Mouse (Mus musculus): ENCODE results near the gene Tango2. TPM values are rescaled to one million over a fixed set of nuclear protein-coding genes. Genes with fewer than 3 reads are reported as not detected.

Gene Tango2
- polyA plus RNA-seq, 1 experiment from 2014 or later: 74.6 TPM

GRCm38 (mm10) chr16:18341605-18342004 lies 6.3 kb downstream of the Tango2 start:
- Histone ChIP-seq H3K9ac (ENCODE audit: low read length) (no peak overlapping the region), H3K4me2 (ENCODE audit: low read depth, low read length) (no peak overlapping the region), H3K4me3 (ENCODE audit: low read length) (no peak overlapping the region), H3K27ac (ENCODE audit: low read length) (no peak overlapping the region), H3K4me1 (ENCODE audit: control insufficient read depth, insufficient read depth, low read length) (peaks cover 38% of the 10 kb centered on the region), H3K27me3 (ENCODE audit: control insufficient read depth, insufficient read depth, low read length) (no peaks in the 10 kb centered on the region), H3K9me3 (replicated peaks; ENCODE audit: control insufficient read depth, low read length) (no peaks in the 10 kb centered on the region), H3K36me3 (ENCODE audit: control insufficient read depth, insufficient read depth) (no peaks in the 10 kb centered on the region)
- no peak for ATAC-seq (replicated peaks; ENCODE audit: extremely low read depth, insufficient read depth, low FRiP score)
- 82% methylated on average over 8 of the region's 8 CpGs for WGBS

- ATAC-seq (replicated peaks; ENCODE audit: extremely low read depth, insufficient read depth, low FRiP score): no peak
- Histone ChIP-seq H3K4me1 (ENCODE audit: control insufficient read depth, insufficient read depth, low read length) (peaks cover 33% of the 10 kb centered on the region), H3K9ac (ENCODE audit: low read length) (no peak overlapping the region), H3K9me3 (replicated peaks; ENCODE audit: control insufficient read depth, low read length) (no peaks in the 10 kb centered on the region), H3K36me3 (ENCODE audit: control insufficient read depth, insufficient read depth) (no peaks in the 10 kb centered on the region), H3K4me3 (ENCODE audit: low read length) (no peak overlapping the region), H3K27ac (ENCODE audit: low read length) (0 out of 2 replicates have a peak overlapping the region, but pooled peaks have one; percentile 9), H3K4me2 (ENCODE audit: low read depth, low read length) (no peak overlapping the region), H3K27me3 (ENCODE audit: control insufficient read depth, insufficient read depth, low read length) (no peaks in the 10 kb centered on the region)
- WGBS: 31% methylated on average over 1 of the region's 1 CpGs
Measured at GRCm38 (mm10) chr16:18339866-18340265, 8.0 kb downstream of the Tango2 start.

- no peak overlapping the region for H3K27ac ChIP-seq (ENCODE audit: low read length)
- no peak for ATAC-seq (replicated peaks; ENCODE audit: extremely low read depth, insufficient read depth, low FRiP score)
- H3K36me3 ChIP-seq (ENCODE audit: control insufficient read depth, insufficient read depth): peaks cover 3% of the 10 kb centered on the region; the same call in 1 of the 2 replicates
- peaks cover 28% of the 10 kb centered on the region for H3K4me1 ChIP-seq (ENCODE audit: control insufficient read depth, insufficient read depth, low read length)
- H3K27me3 ChIP-seq (ENCODE audit: control insufficient read depth, insufficient read depth, low read length): no peaks in the 10 kb centered on the region
- no peak overlapping the region for H3K4me2 ChIP-seq (ENCODE audit: low read depth, low read length)
- no peaks in the 10 kb centered on the region for H3K9me3 ChIP-seq (replicated peaks; ENCODE audit: control insufficient read depth, low read length)
- no peak overlapping the region for H3K4me3 ChIP-seq (ENCODE audit: low read length)
- H3K9ac ChIP-seq (ENCODE audit: low read length): no peak overlapping the region
- 72% methylated on average over 4 of the region's 4 CpGs for WGBS
Measured at GRCm38 (mm10) chr16:18337261-18337660, 10.6 kb downstream of the Tango2 start.

GRCm38 (mm10) chr16:18335981-18336380 lies 11.9 kb downstream of the Tango2 start:
- 91% methylated on average over 3 of the region's 3 CpGs for whole genome bisulfite sequencing
- Histone ChIP-seq H3K36me3 (ENCODE audit: control insufficient read depth, insufficient read depth) (peaks cover 3% of the 10 kb centered on the region; the same call in 1 of the 2 replicates), H3K27me3 (ENCODE audit: control insufficient read depth, insufficient read depth, low read length) (no peaks in the 10 kb centered on the region), H3K27ac (ENCODE audit: low read length) (no peak overlapping the region), H3K4me1 (ENCODE audit: control insufficient read depth, insufficient read depth, low read length) (peaks cover 24% of the 10 kb centered on the region), H3K4me2 (ENCODE audit: low read depth, low read length) (no peak overlapping the region), H3K4me3 (ENCODE audit: low read length) (no peak overlapping the region), H3K9me3 (replicated peaks; ENCODE audit: control insufficient read depth, low read length) (no peaks in the 10 kb centered on the region), H3K9ac (ENCODE audit: low read length) (no peak overlapping the region)
- no peak for ATAC-seq (replicated peaks; ENCODE audit: extremely low read depth, insufficient read depth, low FRiP score)

GRCm38 (mm10) chr16:18333976-18334375 lies 13.9 kb downstream of the Tango2 start:
- Histone ChIP-seq H3K4me3 (ENCODE audit: low read length) (no peak overlapping the region), H3K9me3 (replicated peaks; ENCODE audit: control insufficient read depth, low read length) (no peaks in the 10 kb centered on the region), H3K9ac (ENCODE audit: low read length) (no peak overlapping the region), H3K4me1 (ENCODE audit: control insufficient read depth, insufficient read depth, low read length) (peaks cover 21% of the 10 kb centered on the region), H3K27me3 (ENCODE audit: control insufficient read depth, insufficient read depth, low read length) (no peaks in the 10 kb centered on the region), H3K36me3 (ENCODE audit: control insufficient read depth, insufficient read depth) (peaks cover 3% of the 10 kb centered on the region; the same call in 1 of the 2 replicates), H3K27ac (ENCODE audit: low read length) (0 out of 2 replicates have a peak overlapping the region, but pooled peaks have one; percentile 14), H3K4me2 (ENCODE audit: low read depth, low read length) (no peak overlapping the region)
- WGBS: 64% methylated on average over 3 of the region's 3 CpGs
- peak; percentile 67 for ATAC-seq (replicated peaks; ENCODE audit: extremely low read depth, insufficient read depth, low FRiP score)

- no peak overlapping the region for H3K4me3 ChIP-seq (ENCODE audit: low read length)
- peaks cover 17% of the 10 kb centered on the region for H3K4me1 ChIP-seq (ENCODE audit: control insufficient read depth, insufficient read depth, low read length)
- ATAC-seq (replicated peaks; ENCODE audit: extremely low read depth, insufficient read depth, low FRiP score): peak; percentile 78
- no peaks in the 10 kb centered on the region for H3K27me3 ChIP-seq (ENCODE audit: control insufficient read depth, insufficient read depth, low read length)
- WGBS: 46% methylated on average over 1 of the region's 1 CpGs
- H3K9me3 ChIP-seq (replicated peaks; ENCODE audit: control insufficient read depth, low read length): no peaks in the 10 kb centered on the region
- H3K36me3 ChIP-seq (ENCODE audit: control insufficient read depth, insufficient read depth): peaks cover 6% of the 10 kb centered on the region; the same call in 1 of the 2 replicates
- no peak overlapping the region for H3K9ac ChIP-seq (ENCODE audit: low read length)
- no peak overlapping the region for H3K4me2 ChIP-seq (ENCODE audit: low read depth, low read length)
- peak overlapping the region; percentile 82 for H3K27ac ChIP-seq (ENCODE audit: low read length)
Measured at GRCm38 (mm10) chr16:18328524-18328923, 19.4 kb downstream of the Tango2 start.

GRCm38 (mm10) chr16:18327936-18328335 lies 20.0 kb downstream of the Tango2 start:
- no peak for ATAC-seq (replicated peaks; ENCODE audit: extremely low read depth, insufficient read depth, low FRiP score)
- Histone ChIP-seq H3K4me3 (ENCODE audit: low read length) (no peak overlapping the region), H3K9ac (ENCODE audit: low read length) (no peak overlapping the region), H3K9me3 (replicated peaks; ENCODE audit: control insufficient read depth, low read length) (no peaks in the 10 kb centered on the region), H3K4me2 (ENCODE audit: low read depth, low read length) (no peak overlapping the region), H3K4me1 (ENCODE audit: control insufficient read depth, insufficient read depth, low read length) (peaks cover 20% of the 10 kb centered on the region), H3K27me3 (ENCODE audit: control insufficient read depth, insufficient read depth, low read length) (no peaks in the 10 kb centered on the region), H3K36me3 (ENCODE audit: control insufficient read depth, insufficient read depth) (peaks cover 6% of the 10 kb centered on the region; the same call in 1 of the 2 replicates), H3K27ac (ENCODE audit: low read length) (no peak overlapping the region; the same call in 1 of the 2 replicates)
- WGBS: 91% methylated on average over 9 of the region's 9 CpGs

- ATAC-seq (replicated peaks; ENCODE audit: extremely low read depth, insufficient read depth, low FRiP score): no peak
Measured at GRCm38 (mm10) chr16:18325741-18326140, 22.2 kb downstream of the Tango2 start.

GRCm38 (mm10) chr16:18324031-18324430 lies 23.9 kb downstream of the Tango2 start:
- WGBS: 90% methylated on average over 6 of the region's 6 CpGs
- H3K4me1 ChIP-seq (ENCODE audit: control insufficient read depth, insufficient read depth, low read length): peaks cover 12% of the 10 kb centered on the region
- H3K27ac ChIP-seq (ENCODE audit: low read length): no peak overlapping the region
- no peak overlapping the region for H3K4me3 ChIP-seq (ENCODE audit: low read length)
- no peak overlapping the region for H3K9ac ChIP-seq (ENCODE audit: low read length)
- no peaks in the 10 kb centered on the region for H3K9me3 ChIP-seq (replicated peaks; ENCODE audit: control insufficient read depth, low read length)
- H3K4me2 ChIP-seq (ENCODE audit: low read depth, low read length): no peak overlapping the region
- no peaks in the 10 kb centered on the region for H3K27me3 ChIP-seq (ENCODE audit: control insufficient read depth, insufficient read depth, low read length)
- H3K36me3 ChIP-seq (ENCODE audit: control insufficient read depth, insufficient read depth): peaks cover 9% of the 10 kb centered on the region; the same call in 1 of the 2 replicates
- ATAC-seq (replicated peaks; ENCODE audit: extremely low read depth, insufficient read depth, low FRiP score): no peak

More at GRCm38 (mm10) chr16:18325741-18326140, 22.2 kb downstream of the Tango2 start:
- peaks cover 20% of the 10 kb centered on the region for H3K4me1 ChIP-seq (ENCODE audit: control insufficient read depth, insufficient read depth, low read length)
- no peak overlapping the region for H3K9ac ChIP-seq (ENCODE audit: low read length)
- H3K27me3 ChIP-seq (ENCODE audit: control insufficient read depth, insufficient read depth, low read length): no peaks in the 10 kb centered on the region
- no peak overlapping the region for H3K4me3 ChIP-seq (ENCODE audit: low read length)
- no peaks in the 10 kb centered on the region for H3K9me3 ChIP-seq (replicated peaks; ENCODE audit: control insufficient read depth, low read length)
- no peak overlapping the region for H3K27ac ChIP-seq (ENCODE audit: low read length)
- no peak overlapping the region for H3K4me2 ChIP-seq (ENCODE audit: low read depth, low read length)
- 77% methylated on average over 4 of the region's 4 CpGs for WGBS
- H3K36me3 ChIP-seq (ENCODE audit: control insufficient read depth, insufficient read depth): peaks cover 9% of the 10 kb centered on the region; the same call in 1 of the 2 replicates

All from heart, embryonic 16.5 days (tissue).